Mouse (Mus musculus) CH12.LX (cell line): ENCODE measurements around the gene St8sia1.

ENCODE experiments used
- BHLHE40 ChIP-seq: IDR thresholded peaks from 2 replicates; pipeline ENCODE4 v1.6.1; 2011; ENCODE audit warnings: mild to moderate bottlenecking, low read depth, low read length, improper control_type of control experiment
- CTCF ChIP-seq, 2 experiments: IDR thresholded peaks in 1 of 2; conservative IDR thresholded peaks in 1 of 2; 2 replicates each; pipeline ENCODE4 v1.5.1; 2011 to 2012; ENCODE audit warnings: low read depth in 2 of 2, low read length in 2 of 2, improper control_type of control experiment in 1 of 2, inconsistent platforms in 1 of 2, mild to moderate bottlenecking in 1 of 2, moderate library complexity in 1 of 2
- E2F4 ChIP-seq: IDR thresholded peaks from 2 replicates; pipeline ENCODE4 v1.6.1; 2011; ENCODE audit warnings: low read depth, low read length, improper control_type of control experiment; ENCODE audit not compliant: insufficient replicate concordance
- HCFC1 ChIP-seq: IDR thresholded peaks from 2 replicates; pipeline ENCODE4 v1.6.1; 2012; ENCODE audit warnings: low read depth, mild to moderate bottlenecking, inconsistent platforms, low read length, improper control_type of control experiment
- MXI1 ChIP-seq: IDR thresholded peaks from 2 replicates; pipeline ENCODE4 v1.6.1; 2011; ENCODE audit warnings: mild to moderate bottlenecking, low read depth, low read length, improper control_type of control experiment
- MYC ChIP-seq: IDR thresholded peaks from 2 replicates; pipeline ENCODE4 v1.6.1; 2011; ENCODE audit warnings: low read depth, mild to moderate bottlenecking, improper control_type of control experiment, low read length
- POLR2A ChIP-seq: IDR thresholded peaks from 2 replicates; pipeline ENCODE4 v1.6.1; 2011; ENCODE audit warnings: low read depth, mild to moderate bottlenecking, improper control_type of control experiment, low read length
- SIN3A ChIP-seq: IDR thresholded peaks from 2 replicates; pipeline ENCODE4 v1.6.1; 2012; ENCODE audit warnings: low read length, improper control_type of control experiment, inconsistent platforms
- TBP ChIP-seq: conservative IDR thresholded peaks from 2 replicates; pipeline ENCODE4 v1.6.1; 2011; ENCODE audit warnings: low read depth, low read length, improper control_type of control experiment
- TCF12 ChIP-seq: IDR thresholded peaks from 2 replicates; pipeline ENCODE4 v1.6.1; 2014; ENCODE audit warnings: low read depth, mild to moderate bottlenecking, inconsistent platforms, low read length, improper control_type of control experiment
- ZKSCAN1 ChIP-seq: IDR thresholded peaks from 2 replicates; pipeline ENCODE4 v1.6.1; 2012; ENCODE audit warnings: low read depth, inconsistent platforms, low read length, improper control_type of control experiment, borderline replicate concordance
- ZNF384 ChIP-seq: IDR thresholded peaks from 2 replicates; pipeline ENCODE4 v1.6.1; 2012; ENCODE audit warnings: low read depth, low read length, improper control_type of control experiment, inconsistent platforms

DNA sequence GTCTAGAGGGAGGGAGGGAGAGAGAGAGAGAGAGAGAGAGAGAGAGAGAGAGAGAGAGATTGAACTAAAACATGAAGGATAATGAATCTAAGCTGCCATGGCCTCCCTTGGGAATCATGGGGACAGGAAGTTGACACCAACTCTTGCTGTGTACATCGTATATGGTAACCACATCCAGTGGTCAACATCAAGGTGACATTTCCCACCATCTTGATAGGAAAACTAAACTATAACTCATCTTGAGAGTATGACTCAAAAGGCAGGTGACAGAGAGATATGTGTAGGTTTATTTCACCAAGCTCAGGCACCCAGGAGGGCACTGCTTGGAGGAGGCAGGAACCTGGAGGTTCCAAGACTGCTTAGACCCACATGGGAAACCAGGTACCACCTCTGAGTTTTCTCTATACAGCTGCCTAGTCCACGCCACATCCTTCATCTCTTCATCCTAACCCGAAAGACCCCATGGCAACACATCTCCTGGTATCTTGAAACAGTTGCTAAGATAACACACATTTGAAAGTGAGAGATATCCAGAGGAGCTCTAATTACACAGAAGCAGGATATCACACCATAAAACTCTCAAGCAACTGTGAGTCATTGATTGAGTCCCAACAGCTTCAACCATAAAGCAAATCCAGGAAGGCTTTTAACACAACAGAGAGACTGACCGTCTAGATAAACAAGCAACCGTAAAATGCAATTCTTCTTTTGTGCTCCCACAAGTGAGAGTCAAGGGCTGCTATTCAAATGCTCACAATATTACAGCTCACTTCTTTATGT is 141.1 kb downstream of the St8sia1 start:
- no peak for TF ChIP-seq CTCF (conservative IDR thresholded peaks at IDR 0.05 in 1 of 2, IDR thresholded peaks at IDR 0.05 in 1 of 2; ENCODE audit: low read depth in 2 of 2, low read length in 2 of 2)
- TF ChIP-seq TBP: no peak
- TF ChIP-seq MXI1: no peak
- no peak for TF ChIP-seq SIN3A
- TF ChIP-seq HCFC1: no peak
- TF ChIP-seq MYC: no peak
- TF ChIP-seq TCF12: no peak
- no peak for TF ChIP-seq ZNF384
- no peak for TF ChIP-seq ZKSCAN1
- TF ChIP-seq POLR2A: no peak
- TF ChIP-seq BHLHE40: no peak
- TF ChIP-seq E2F4: no peak
